Mouse (Mus musculus) gastrocnemius, postnatal 10 days (tissue): ENCODE measurements around the gene Chid1. TPM values are rescaled to one million over a fixed set of nuclear protein-coding genes. Genes with fewer than 3 reads are reported as not detected.

ENCODE experiments used
- DNase-seq: peaks from one replicate; pipeline ENCODE4 v3.0.0; 2021; ENCODE audit warnings: mixed read lengths
- total RNA-seq, 2 experiments: library from RNA; stranded (reverse); gene quantifications; 2 replicates each; pipeline ENCODE4 v1.2.3; 2021

Gene Chid1
- total RNA-seq, 2 experiments from 2014 or later: 22.7 to 22.8 TPM

DNA sequence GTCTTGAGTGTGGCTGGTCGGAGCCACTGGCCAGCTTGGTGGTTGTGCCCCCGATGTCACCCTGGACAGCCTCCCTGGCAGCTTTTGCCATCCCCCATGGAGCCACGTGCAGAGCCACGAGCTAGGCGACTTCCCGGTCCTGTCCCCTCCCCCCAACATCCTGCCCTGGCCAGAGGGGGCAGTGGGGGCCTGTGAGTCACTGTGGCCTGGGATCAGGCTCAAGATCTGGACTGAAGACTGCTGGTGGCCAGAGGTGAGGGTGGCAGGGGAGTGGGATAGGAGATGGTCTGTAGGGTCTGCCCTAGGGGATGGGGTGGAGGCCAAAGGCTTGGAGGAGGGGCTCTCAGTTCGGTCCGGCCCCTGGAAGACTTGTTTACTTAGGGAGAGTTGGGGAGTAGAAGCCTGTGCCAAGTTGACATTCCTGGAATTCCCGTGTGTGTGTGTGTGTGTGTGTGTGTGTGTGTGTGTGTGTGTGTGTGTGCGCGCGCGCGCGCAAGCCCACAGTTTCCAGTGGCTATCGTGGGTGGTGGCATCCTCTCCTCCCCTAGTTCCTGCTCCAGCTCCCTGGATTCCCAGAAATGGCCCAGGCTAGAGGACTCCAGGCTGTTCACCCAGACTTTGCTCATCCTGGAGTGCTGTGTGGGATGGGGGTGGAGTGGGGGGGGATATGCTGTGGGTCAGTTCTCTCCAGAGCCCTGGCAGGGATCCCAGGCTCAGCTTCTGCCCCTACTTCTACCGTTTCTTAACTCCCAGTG, 63.3 kb downstream of the Chid1 start:
- peak; percentile 73 for DNase-seq

GRCm38 (mm10) chr7:141475805-141476158, 63.9 kb downstream of the Chid1 start:
- no peak for DNase-seq

GRCm38 (mm10) chr7:141475011-141475804, 64.4 kb downstream of the Chid1 start, which contains the start of the genes Polr2l and Tspan4:
Polr2l (minus strand) TSS chr7:141475132.
Tspan4 (plus strand) TSS chr7:141475240.
- DNase-seq: peak; percentile 82

- DNase-seq: no peak
Observed at GRCm38 (mm10) chr7:141474160-141474559, 65.5 kb downstream of the Chid1 start.

GRCm38 (mm10) chr7:141472763-141473162, 66.9 kb downstream of the Chid1 start:
- no peak for DNase-seq

- DNase-seq: no peak
Observed at GRCm38 (mm10) chr7:141472226-141472625, 67.4 kb downstream of the Chid1 start.

DNA sequence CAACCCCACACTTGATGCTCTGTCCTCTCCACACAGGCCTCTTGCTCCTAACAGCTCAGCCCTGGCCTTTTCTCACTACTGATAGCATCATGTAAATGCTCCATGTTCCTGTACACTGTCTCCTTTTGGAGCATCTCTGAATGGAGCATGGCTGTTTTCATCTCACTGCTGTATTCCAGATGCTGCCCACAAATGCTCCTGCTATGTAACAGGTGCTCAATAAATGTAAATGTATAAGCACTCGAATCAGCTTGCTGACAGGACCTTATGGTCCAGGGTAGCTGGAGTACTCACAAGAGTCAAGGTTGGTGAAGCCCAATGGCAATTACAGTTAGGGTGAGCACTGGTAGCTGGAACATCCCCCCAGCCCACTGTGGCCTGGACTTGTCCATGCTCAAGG, 68.4 kb downstream of the Chid1 start:
- peak; percentile 2 for DNase-seq

- DNase-seq: peak; percentile 5
Observed at GRCm38 (mm10) chr7:141470637-141470944, 69.1 kb downstream of the Chid1 start.

GRCm38 (mm10) chr7:141469901-141470636, 69.6 kb downstream of the Chid1 start:
- no peak for DNase-seq

GRCm38 (mm10) chr7:141469352-141469751, 70.3 kb downstream of the Chid1 start:
- no peak for DNase-seq

- peak; percentile 56 for DNase-seq
Observed at GRCm38 (mm10) chr7:141468522-141469211, 71.0 kb downstream of the Chid1 start.

DNA sequence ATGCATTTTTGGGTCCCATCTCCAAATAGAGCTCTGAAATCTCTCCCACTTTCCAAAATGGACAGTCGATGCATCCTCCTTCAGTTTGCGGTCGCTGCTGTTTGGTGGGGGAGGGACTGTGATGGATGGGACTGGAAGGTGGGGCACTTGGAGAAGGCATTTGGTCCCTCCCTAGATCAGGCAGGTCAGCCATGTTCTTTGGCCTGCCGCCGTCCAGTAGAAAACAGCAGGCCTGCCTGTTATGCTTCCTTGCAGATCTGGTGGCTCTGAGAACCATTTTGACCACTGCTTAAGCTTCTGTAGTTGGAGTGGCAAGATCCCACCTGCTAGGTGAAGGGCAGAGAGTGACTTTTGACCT, 71.5 kb downstream of the Chid1 start:
- DNase-seq: no peak

- DNase-seq: peak; percentile 88
Observed at GRCm38 (mm10) chr7:141467230-141468030, 72.2 kb downstream of the Chid1 start, which contains the start of gene Cd151. Cd151 (plus strand) TSS chr7:141467392.

GRCm38 (mm10) chr7:141466607-141467148, 73.0 kb downstream of the Chid1 start:
- DNase-seq: no peak

DNA sequence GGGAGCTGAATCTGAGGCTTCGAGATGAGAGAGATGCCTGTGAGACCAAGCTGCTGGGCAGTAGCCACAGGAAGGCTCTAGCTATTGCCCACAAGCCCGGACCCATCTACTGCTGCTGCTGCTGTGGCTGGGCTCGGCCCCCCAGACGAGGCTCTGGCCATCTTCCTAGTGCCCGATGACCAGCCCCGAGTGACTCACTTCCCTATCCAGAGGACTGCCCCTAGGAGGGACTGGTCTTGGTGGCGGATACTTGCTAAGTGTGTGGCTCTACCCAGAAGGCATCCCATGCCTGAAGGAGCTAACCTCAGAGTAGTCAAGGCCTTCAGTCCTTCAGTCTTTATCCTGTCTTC, 73.6 kb downstream of the Chid1 start:
- DNase-seq: peak; percentile 39

DNA sequence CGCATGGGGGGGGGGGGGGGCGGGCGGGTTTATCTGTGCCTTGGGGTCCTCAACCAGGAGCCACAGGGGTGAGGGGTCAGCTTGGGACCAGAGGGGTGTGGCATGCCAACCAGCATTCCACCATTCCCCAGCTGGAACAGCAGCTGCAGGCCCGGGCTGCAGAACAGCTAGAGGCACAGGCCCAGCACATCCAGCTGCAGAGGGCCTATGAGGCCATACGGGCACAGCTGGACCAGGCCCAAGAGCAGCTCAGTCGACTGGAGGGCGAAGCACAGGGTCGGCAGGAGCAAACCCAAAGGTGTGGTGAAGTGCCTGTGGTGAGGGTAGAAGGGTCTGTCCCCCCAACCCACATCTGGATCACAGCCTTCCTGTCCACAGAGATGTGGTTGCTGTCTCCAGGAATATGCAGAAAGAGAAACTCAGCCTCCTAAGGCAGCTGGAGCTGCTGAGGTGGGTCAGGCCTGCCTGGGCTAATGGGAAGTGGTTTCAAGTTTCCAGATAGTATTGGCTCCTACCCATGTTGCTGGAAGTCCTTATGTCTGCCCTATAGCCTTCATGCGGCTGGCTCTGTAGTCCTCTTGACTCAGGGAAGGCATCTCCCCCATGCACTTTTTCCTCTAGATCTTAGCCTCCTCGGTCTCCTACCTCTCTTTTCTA, 74.1 kb downstream of the Chid1 start:
- peak; percentile 54 for DNase-seq

DNA sequence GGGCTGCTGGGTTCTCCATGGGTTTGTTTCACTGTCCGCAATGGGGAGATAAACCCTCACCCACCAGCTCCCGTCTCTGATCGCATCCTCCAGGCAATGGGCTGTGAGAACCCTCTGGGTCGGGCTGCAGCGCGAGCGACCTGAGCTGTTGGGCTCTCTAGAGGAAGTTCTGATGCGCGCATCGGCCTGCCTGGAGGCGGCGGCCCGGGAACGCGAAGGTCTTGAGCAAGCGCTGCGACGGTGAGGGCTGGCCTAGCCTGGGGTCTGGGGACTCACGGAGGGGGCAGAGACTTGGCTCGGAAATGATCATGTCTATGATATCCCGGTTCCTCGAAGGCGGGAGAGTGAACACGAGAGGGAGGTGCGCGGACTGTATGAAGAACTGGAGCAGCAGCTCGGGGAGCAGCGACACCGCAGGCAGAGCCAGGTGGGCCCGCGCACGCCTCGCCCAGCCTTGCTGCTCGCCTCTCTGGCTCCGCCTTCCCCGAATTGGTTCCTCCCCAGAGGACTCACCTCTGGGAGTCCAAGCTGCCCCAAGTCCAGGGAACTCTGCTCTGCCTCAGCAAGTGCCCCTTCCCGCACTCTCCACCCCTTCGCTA, 75.0 kb downstream of the Chid1 start:
- peak; percentile 27 for DNase-seq

- no peak for DNase-seq
Observed at GRCm38 (mm10) chr7:141463824-141464602, 75.6 kb downstream of the Chid1 start.

- DNase-seq: peak; percentile 34
Observed at GRCm38 (mm10) chr7:141462333-141462821, 77.3 kb downstream of the Chid1 start.
